Mouse (Mus musculus): Measurements from ENCODE around the gene Cachd1. TPM values are rescaled to one million over a fixed set of nuclear protein-coding genes. Genes with fewer than 3 reads are reported as not detected.

Gene Cachd1
- total and polyA plus RNA-seq, 2 experiments, result 0.46 to 1.1 TPM

- Histone ChIP-seq H3K4me1 (ENCODE audit: control insufficient read depth, insufficient read depth, low read length) (no peaks in the 10 kb centered on the region), H3K27ac (replicated peaks; ENCODE audit: insufficient read depth, low read depth, low read length) (no peak overlapping the region), H3K4me3 (ENCODE audit: insufficient read depth, low read depth, low read length) (no peak overlapping the region), H3K79me2 (ENCODE audit: control insufficient read depth, insufficient read depth, low read length) (no peaks in the 10 kb centered on the region), H3K36me3 (ENCODE audit: control insufficient read depth, insufficient read depth, low read length) (no peaks in the 10 kb centered on the region), H3K9ac (ENCODE audit: low read depth, low read length) (no peak overlapping the region), H3K27me3 (ENCODE audit: control insufficient read depth, insufficient read depth, low read length) (no peaks in the 10 kb centered on the region)
- WGBS, result 74% methylated on average over 18 of the region's 18 CpGs
- DNase-seq (ENCODE audit: extremely low read depth, low read depth, low spot score), result no peak
- TF ChIP-seq CTCF (IDR thresholded peaks at IDR 0.05; ENCODE audit: low read depth, low read length) (no peak), POLR2A (IDR thresholded peaks at IDR 0.05; ENCODE audit: extremely low read depth, insufficient read depth, low read length) (no peak)
Measured at GRCm38 (mm10) chr4:100994442-100995255, 218.2 kb downstream of the Cachd1 start.

- no peak for TF ChIP-seq POLR2A (IDR thresholded peaks at IDR 0.05; ENCODE audit: extremely low read depth, insufficient read depth, low read length)
- TF ChIP-seq CTCF (IDR thresholded peaks at IDR 0.05; ENCODE audit: low read depth, low read length), result no peak
- no peaks in the 10 kb centered on the region for H3K36me3 ChIP-seq (ENCODE audit: control insufficient read depth, insufficient read depth, low read length)
- no peak for DNase-seq (ENCODE audit: extremely low read depth, low read depth, low spot score)
- H3K27me3 ChIP-seq (ENCODE audit: control insufficient read depth, insufficient read depth, low read length), result no peaks in the 10 kb centered on the region
- no peaks in the 10 kb centered on the region for H3K79me2 ChIP-seq (ENCODE audit: control insufficient read depth, insufficient read depth, low read length)
- WGBS, result 78% methylated on average over 5 of the region's 5 CpGs
- no peak overlapping the region for H3K4me3 ChIP-seq (ENCODE audit: insufficient read depth, low read depth, low read length)
- no peaks in the 10 kb centered on the region for H3K4me1 ChIP-seq (ENCODE audit: control insufficient read depth, insufficient read depth, low read length)
- H3K27ac ChIP-seq (replicated peaks; ENCODE audit: insufficient read depth, low read depth, low read length), result no peak overlapping the region
- H3K9ac ChIP-seq (ENCODE audit: low read depth, low read length), result no peak overlapping the region
Measured at GRCm38 (mm10) chr4:100995617-100996016, 219.1 kb downstream of the Cachd1 start.

GRCm38 (mm10) chr4:100996060-100996651 is 219.7 kb downstream of the Cachd1 start:
- H3K4me3 ChIP-seq (ENCODE audit: insufficient read depth, low read depth, low read length), result no peak overlapping the region

GRCm38 (mm10) chr4:100998145-100998544 is 221.7 kb downstream of the Cachd1 start:
- peak; percentile 58 for TF ChIP-seq CTCF (IDR thresholded peaks at IDR 0.05; ENCODE audit: low read depth, low read length)
- no peak for TF ChIP-seq POLR2A (IDR thresholded peaks at IDR 0.05; ENCODE audit: extremely low read depth, insufficient read depth, low read length)
- peak; percentile 36 for DNase-seq (ENCODE audit: extremely low read depth, low read depth, low spot score)
- Histone ChIP-seq H3K27ac (replicated peaks; ENCODE audit: insufficient read depth, low read depth, low read length) (no peak overlapping the region), H3K4me1 (ENCODE audit: control insufficient read depth, insufficient read depth, low read length) (no peaks in the 10 kb centered on the region), H3K36me3 (ENCODE audit: control insufficient read depth, insufficient read depth, low read length) (no peaks in the 10 kb centered on the region), H3K79me2 (ENCODE audit: control insufficient read depth, insufficient read depth, low read length) (no peaks in the 10 kb centered on the region), H3K9ac (ENCODE audit: low read depth, low read length) (no peak overlapping the region), H3K4me3 (ENCODE audit: insufficient read depth, low read depth, low read length) (no peak overlapping the region), H3K27me3 (ENCODE audit: control insufficient read depth, insufficient read depth, low read length) (no peaks in the 10 kb centered on the region)
- 12% methylated on average over 2 of the region's 2 CpGs for WGBS

More at GRCm38 (mm10) chr4:100996060-100996651, 219.7 kb downstream of the Cachd1 start:
- TF ChIP-seq POLR2A (IDR thresholded peaks at IDR 0.05; ENCODE audit: extremely low read depth, insufficient read depth, low read length), result no peak
- no peak for TF ChIP-seq CTCF (IDR thresholded peaks at IDR 0.05; ENCODE audit: low read depth, low read length)
- H3K9ac ChIP-seq (ENCODE audit: low read depth, low read length), result no peak overlapping the region
- no peaks in the 10 kb centered on the region for H3K4me1 ChIP-seq (ENCODE audit: control insufficient read depth, insufficient read depth, low read length)
- H3K27me3 ChIP-seq (ENCODE audit: control insufficient read depth, insufficient read depth, low read length), result no peaks in the 10 kb centered on the region
- H3K79me2 ChIP-seq (ENCODE audit: control insufficient read depth, insufficient read depth, low read length), result no peaks in the 10 kb centered on the region
- H3K27ac ChIP-seq (replicated peaks; ENCODE audit: insufficient read depth, low read depth, low read length), result no peak overlapping the region
- WGBS, result 84% methylated on average over 4 of the region's 4 CpGs
- no peaks in the 10 kb centered on the region for H3K36me3 ChIP-seq (ENCODE audit: control insufficient read depth, insufficient read depth, low read length)
- DNase-seq (ENCODE audit: extremely low read depth, low read depth, low spot score), result no peak

- H3K9ac ChIP-seq (ENCODE audit: low read depth, low read length), result no peak overlapping the region
- H3K4me3 ChIP-seq (ENCODE audit: insufficient read depth, low read depth, low read length), result no peak overlapping the region
- H3K79me2 ChIP-seq (ENCODE audit: control insufficient read depth, insufficient read depth, low read length), result no peaks in the 10 kb centered on the region
- H3K27me3 ChIP-seq (ENCODE audit: control insufficient read depth, insufficient read depth, low read length), result no peaks in the 10 kb centered on the region
- WGBS, result 85% methylated on average over 8 of the region's 8 CpGs
- no peaks in the 10 kb centered on the region for H3K36me3 ChIP-seq (ENCODE audit: control insufficient read depth, insufficient read depth, low read length)
- DNase-seq (ENCODE audit: extremely low read depth, low read depth, low spot score), result no peak
- no peak overlapping the region for H3K27ac ChIP-seq (replicated peaks; ENCODE audit: insufficient read depth, low read depth, low read length)
- no peaks in the 10 kb centered on the region for H3K4me1 ChIP-seq (ENCODE audit: control insufficient read depth, insufficient read depth, low read length)
- no peak for TF ChIP-seq CTCF (IDR thresholded peaks at IDR 0.05; ENCODE audit: low read depth, low read length)
- no peak for TF ChIP-seq POLR2A (IDR thresholded peaks at IDR 0.05; ENCODE audit: extremely low read depth, insufficient read depth, low read length)
Measured at GRCm38 (mm10) chr4:100998906-100999305, 222.4 kb downstream of the Cachd1 start.

- no peak for DNase-seq (ENCODE audit: extremely low read depth, low read depth, low spot score)
- H3K36me3 ChIP-seq (ENCODE audit: control insufficient read depth, insufficient read depth, low read length), result no peaks in the 10 kb centered on the region
- no peaks in the 10 kb centered on the region for H3K79me2 ChIP-seq (ENCODE audit: control insufficient read depth, insufficient read depth, low read length)
- TF ChIP-seq POLR2A (IDR thresholded peaks at IDR 0.05; ENCODE audit: extremely low read depth, insufficient read depth, low read length) (no peak), CTCF (IDR thresholded peaks at IDR 0.05; ENCODE audit: low read depth, low read length) (no peak)
- H3K9ac ChIP-seq (ENCODE audit: low read depth, low read length), result no peak overlapping the region
- WGBS, result 84% methylated on average over 3 of the region's 3 CpGs
- H3K4me1 ChIP-seq (ENCODE audit: control insufficient read depth, insufficient read depth, low read length), result no peaks in the 10 kb centered on the region
- no peaks in the 10 kb centered on the region for H3K27me3 ChIP-seq (ENCODE audit: control insufficient read depth, insufficient read depth, low read length)
- H3K27ac ChIP-seq (replicated peaks; ENCODE audit: insufficient read depth, low read depth, low read length), result no peak overlapping the region
- H3K4me3 ChIP-seq (ENCODE audit: insufficient read depth, low read depth, low read length), result no peak overlapping the region
Measured at GRCm38 (mm10) chr4:101000622-101001021, 224.1 kb downstream of the Cachd1 start.
